Mouse (Mus musculus): ENCODE measurements around the gene Kctd20.

The Kctd20 gene

DNA sequence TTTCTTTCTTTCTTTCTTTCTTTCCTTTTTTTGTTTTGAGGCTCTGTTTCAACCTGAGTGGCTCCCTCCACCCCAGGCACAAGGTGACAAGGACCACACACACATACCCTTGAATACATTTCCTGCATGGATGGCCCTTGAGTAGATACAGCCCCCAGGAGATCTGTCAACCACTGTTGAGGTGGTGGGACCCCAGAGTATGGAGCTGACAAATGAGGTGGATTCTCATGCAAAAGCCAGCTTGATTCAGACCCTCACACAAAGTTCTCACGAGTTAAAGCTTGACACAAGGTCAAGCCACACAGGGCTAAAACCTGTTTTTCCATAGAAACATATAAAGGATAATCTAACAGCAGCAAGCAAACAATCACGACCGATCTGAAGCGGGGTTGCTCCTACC lies 19.5 kb upstream of the Kctd20 start:
- in situ Hi-C loops (cut with MboI, MseI) = no loop called here

- in situ Hi-C loops (cut with MboI, MseI) = no loop called here
Measured at GRCm38 (mm10) chr17:28934120-28934916, 17.4 kb upstream of the Kctd20 start.

GRCm38 (mm10) chr17:28936133-28936532 lies 15.6 kb upstream of the Kctd20 start:
- in situ Hi-C loops (cut with MboI, MseI) = no loop called here

- in situ Hi-C loops (cut with MboI, MseI) = no loop called here
Measured at GRCm38 (mm10) chr17:28936622-28937345, 15.0 kb upstream of the Kctd20 start.

DNA sequence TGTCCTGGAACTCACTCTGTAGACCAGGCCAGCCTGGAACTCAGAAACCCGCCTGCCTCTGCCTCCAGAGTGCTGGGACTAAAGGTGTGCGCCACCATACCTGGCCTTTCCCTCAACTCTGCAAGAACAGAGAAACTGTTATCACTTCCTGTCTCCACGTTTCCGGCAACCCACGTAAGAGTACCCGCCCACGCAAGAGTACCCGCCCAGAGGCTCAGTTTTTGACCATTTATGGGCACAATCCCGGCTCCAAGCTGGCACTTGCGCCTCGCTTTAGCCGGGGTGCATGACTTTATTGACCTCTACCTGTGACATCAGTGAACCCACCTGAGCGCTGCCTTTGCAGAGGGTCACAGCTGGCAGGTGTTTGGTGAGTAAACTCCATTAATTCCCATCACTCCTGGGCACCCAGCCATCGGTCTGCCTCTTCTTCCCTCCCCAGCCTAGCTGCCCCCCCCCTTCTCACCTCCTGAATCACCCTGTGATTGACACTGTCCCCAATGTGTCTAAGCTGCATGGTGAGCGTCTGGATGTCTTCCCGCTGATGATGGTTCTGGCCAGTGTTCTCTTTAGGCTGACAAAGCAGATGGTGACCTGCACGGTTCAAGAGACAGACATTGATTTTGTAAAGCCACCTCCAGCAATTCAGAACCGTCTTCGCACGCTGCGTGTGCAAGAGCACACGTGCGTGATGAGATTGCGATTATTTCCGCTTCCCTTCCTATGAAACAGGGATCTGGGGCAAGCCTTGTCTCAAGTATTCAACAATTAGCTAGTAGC lies 10.8 kb upstream of the Kctd20 start:
- in situ Hi-C loops (cut with MboI, MseI) = no loop called here

GRCm38 (mm10) chr17:28942101-28942500 lies 9.6 kb upstream of the Kctd20 start:
- in situ Hi-C loops (cut with MboI, MseI) = no loop called here

DNA sequence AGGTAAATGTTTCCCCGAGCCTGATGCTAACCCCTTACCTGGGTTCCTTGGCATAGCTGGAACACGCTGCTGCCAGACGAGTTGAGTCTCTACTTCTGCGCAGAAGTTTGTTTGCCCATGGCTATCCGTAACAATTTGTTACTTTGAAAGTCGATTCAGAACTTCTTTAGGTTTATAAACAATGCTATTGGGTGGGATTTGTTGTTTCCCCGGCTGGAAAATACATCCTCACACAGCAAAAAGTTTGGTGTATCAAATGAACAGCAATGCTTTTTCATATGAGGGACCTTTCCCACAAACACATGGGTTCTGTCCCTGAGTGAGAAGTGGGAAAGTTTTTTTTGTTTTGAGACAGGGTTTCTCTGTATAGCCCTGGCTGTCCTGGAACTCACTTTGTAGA lies 8.0 kb upstream of the Kctd20 start, which contains the start of gene Pxt1:
Pxt1 (minus strand) TSS at position 101 of the 400 bp plus-strand sequence.
- in situ Hi-C loops (cut with MboI, MseI) = no loop called here

DNA sequence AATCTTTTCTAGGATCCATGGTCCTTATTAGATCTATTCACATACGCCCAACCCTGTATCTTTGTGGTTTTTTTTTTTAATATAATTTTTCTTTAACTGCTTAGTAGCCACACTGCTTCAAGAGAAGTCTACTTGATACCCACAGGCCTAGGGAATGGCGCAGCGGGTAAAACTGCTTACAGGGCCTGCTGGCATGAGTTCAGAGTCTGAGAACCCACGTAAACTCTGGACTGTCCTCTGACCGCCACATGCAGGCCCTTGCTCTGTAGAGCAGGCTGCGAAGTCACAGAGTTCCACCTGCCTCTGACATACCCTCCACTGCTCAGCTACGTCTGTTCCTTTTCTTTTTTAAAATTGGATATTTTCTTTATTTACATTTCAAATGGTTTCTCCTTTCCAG lies 7.3 kb upstream of the Kctd20 start:
- in situ Hi-C loops (cut with MboI, MseI) = no loop called here

DNA sequence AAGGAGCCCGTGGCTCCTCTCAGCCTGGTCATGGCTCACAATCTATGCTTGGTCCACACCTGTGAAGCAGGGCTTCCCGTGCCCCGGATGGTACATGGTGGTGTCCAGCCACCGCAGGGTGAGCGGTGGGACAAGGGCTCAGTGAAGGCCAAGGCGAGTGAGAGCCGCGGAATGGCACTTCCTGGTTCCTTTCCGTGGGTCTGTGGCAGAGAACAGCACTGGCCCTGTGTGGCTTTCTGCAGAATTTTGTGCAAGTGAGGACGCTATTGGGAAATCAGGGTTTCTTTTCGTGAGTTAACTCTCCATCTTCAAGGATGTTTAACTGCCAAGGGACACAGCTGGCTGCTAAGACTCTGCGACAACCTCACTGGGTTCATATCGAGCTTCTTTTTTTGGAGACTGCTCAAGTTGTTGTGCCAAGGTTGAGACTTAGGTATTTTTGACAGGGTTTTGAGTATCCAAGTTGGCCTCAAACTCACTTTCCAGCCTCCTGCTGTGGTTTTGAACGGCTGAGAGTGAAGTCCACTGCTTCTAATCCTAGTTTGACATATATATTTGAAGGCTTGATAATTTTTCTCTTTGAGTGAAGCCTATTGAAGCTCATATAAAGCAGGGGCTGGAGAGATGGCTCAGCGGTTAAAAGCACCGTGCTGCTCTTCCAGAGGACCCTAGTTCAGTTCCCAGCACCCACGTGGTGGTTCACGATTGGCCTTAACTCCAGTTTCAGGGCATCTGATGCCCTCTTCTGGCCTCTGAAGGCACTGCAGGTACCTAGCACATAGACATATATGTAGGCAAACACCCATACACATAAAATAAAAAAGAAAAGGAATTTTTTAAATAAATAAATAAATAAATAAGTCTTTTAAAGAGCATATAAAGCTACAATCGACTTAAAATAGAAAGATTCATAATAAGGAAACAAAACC lies 4.5 kb upstream of the Kctd20 start:
- in situ Hi-C loops (cut with MboI, MseI) = no loop called here

DNA sequence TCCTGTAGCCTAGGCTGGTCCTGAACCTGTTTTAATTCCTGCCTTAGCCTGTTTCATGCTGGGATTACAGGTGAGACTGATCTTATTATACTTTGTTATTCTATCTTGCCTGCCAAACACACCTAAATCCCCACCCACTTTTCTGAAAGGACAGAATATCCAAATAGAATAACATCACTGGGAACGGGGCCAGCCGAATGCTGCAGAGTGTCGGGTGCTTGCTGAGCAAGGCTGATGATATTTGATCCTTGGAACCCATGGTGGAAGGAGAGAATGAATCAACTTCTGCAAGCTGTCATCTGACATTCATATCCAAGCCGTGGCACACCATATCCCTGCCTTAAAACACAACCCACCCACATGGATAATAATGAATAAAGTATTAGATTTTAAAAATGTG lies 3.1 kb upstream of the Kctd20 start:
- in situ Hi-C loops (cut with MboI, MseI) = no loop called here

DNA sequence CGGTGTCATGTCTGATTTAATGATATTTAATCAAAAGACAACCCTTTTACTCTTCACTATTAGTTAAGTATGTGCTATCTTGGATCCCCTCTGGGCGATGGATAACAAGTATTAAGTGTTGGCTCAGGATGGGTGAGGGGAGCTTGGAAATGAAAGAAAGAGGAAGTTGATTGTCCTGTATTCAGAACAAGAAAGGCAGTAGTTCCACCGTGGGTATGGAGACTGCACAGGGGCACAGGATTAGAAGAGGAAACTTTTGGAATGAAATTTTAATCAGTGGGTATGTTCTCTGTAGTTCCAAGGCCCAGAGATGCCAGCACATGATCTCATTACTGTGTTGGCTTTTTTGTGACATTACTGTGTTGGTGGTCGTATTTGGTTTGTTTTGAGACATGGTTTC lies 999 bp upstream of the Kctd20 start:
- in situ Hi-C loops (cut with MboI, MseI) = loop anchor here (10.0 kb wide), 1 partner anchor 1416 kb away; no protein-coding TSS in a partner anchor

DNA sequence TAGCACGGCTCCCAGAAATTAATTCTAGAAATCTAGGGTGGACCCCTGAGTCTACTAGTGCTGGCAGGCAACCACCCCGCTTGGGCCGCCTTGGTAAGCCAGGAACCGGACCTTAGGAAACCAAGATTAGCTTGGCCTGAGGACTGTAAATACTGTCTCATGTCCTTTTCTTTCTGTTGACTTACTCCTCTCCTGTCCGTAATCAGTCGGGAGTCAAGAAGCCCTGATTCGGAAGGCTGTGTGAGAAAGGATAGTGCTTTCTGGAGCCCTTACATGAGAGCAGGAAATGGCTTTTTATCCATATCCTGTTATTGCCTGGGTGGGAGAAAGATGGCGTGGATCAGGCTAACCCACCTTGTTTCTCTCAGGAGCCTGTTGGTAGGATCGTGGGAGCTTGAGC lies 1.5 kb downstream of the Kctd20 start:
- in situ Hi-C loops (cut with MboI, MseI) = loop anchor here (10.0 kb wide), 1 partner anchor 1418 kb away; no protein-coding TSS in a partner anchor

- in situ Hi-C loops (cut with MboI, MseI) = loop anchor here (10.0 kb wide), 1 partner anchor 1420 kb away; no protein-coding TSS in a partner anchor
Measured at GRCm38 (mm10) chr17:28954416-28954815, 2.7 kb downstream of the Kctd20 start.

GRCm38 (mm10) chr17:28960597-28960996 lies 8.8 kb downstream of the Kctd20 start:
- in situ Hi-C loops (cut with MboI, MseI) = no loop called here

- in situ Hi-C loops (cut with MboI, MseI) = no loop called here
Measured at GRCm38 (mm10) chr17:28961596-28961995, 9.8 kb downstream of the Kctd20 start.

GRCm38 (mm10) chr17:28967021-28967610 lies 15.4 kb downstream of the Kctd20 start:
- in situ Hi-C loops (cut with MboI, MseI) = no loop called here

GRCm38 (mm10) chr17:28970122-28970521 lies 18.4 kb downstream of the Kctd20 start:
- in situ Hi-C loops (cut with MboI, MseI) = loop anchor here (10.0 kb wide), 1 partner anchor 355 kb away; no protein-coding TSS in a partner anchor

DNA sequence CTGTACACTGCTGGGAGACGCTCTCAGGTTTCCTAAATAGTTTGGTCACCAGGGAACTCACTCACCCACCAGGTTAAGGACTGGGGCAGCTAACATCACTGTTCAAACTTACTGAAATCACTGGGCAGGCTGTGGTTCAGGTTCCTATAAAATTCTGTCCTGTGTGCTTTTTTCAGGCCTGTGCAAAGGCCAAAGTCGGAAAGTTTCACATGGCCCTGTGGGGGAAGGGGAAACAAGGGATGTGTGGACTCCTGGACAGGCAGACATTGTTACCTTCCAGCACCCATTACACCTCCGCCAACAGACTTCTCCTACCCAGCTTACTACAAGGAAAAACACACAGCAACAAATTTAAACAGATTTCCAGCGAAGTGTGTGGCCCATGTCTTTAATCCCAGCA lies 27.3 kb downstream of the Kctd20 start:
- in situ Hi-C loops (cut with MboI, MseI) = loop anchor here (10.0 kb wide), 1 partner anchor 346 kb away; no protein-coding TSS in a partner anchor

- in situ Hi-C loops (cut with MboI, MseI) = no loop called here
Measured at GRCm38 (mm10) chr17:28981081-28981480, 29.3 kb downstream of the Kctd20 start.

GRCm38 (mm10) chr17:28982591-28982990 lies 30.8 kb downstream of the Kctd20 start:
- in situ Hi-C loops (cut with MboI, MseI) = no loop called here

Measured in T-helper 1 cell (primary cell).